Mouse (Mus musculus) liver (tissue): ENCODE results near the gene Gjb6.
A peak's percentile ranks its signal among the peaks of the same experiment; 100 is the strongest.

Experiments used
- DNase-seq: peaks from one replicate; pipeline ENCODE4 v3.0.0-alpha.2; 2020; ENCODE audit warnings: mixed read lengths

The Gjb6 gene

GRCm38 (mm10) chr14:57133161-57133661, at the start of gene Gjb6:
Gene Gjb6, minus strand, starts transcription at chr14:57133611.
- no peak for DNase-seq

GRCm38 (mm10) chr14:57165493-57165892, 32.1 kb upstream of the Gjb6 start:
- DNase-seq, result no peak

GRCm38 (mm10) chr14:57161833-57162232, 28.4 kb upstream of the Gjb6 start:
- DNase-seq, result no peak

GRCm38 (mm10) chr14:57161201-57161600, 27.8 kb upstream of the Gjb6 start:
- DNase-seq, result no peak

DNA sequence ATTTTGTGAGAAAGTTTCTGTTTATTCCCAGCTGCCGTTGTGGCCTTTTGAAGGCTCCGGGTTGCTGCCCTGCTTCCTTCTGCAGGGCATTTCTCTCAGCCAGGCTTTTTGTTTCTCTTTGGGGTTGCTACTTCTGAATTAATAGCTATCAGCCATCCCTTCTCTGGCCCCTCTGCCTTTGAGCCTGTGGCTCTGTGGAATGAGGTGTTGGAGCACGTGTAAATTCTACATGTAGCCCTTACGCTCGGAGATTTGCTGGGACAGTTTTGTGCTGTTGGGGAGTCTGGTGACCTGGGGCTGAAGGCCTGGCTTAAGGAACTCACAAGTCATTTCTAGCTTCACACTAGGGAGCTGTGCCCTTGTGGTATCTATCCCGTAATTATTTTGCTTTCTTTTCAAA, 21.5 kb upstream of the Gjb6 start:
- no peak for DNase-seq

- DNase-seq, result no peak
Observed at GRCm38 (mm10) chr14:57145741-57146140, 12.3 kb upstream of the Gjb6 start.

GRCm38 (mm10) chr14:57135265-57135664, 1.9 kb upstream of the Gjb6 start:
- DNase-seq, result no peak

DNA sequence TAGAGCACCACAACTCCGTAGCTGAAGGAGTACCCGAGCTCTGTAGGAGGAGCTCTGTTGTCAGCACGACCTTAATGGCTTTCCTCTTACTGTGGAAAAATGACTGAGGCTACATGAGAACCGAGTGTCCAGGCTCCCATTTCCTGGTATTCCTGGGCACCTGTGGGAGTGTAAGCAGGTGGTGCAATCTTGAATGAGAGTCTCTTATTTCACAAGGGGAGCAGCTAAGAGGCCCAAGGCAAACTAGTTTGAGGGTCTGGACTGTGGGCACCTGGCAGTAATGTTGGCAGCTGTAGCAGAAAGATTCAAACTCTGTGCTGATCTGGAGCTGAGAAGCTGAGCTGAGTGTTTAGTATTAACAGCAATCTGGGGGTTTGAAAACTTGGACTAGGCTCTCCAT, 6.0 kb downstream of the Gjb6 start:
- no peak for DNase-seq

DNA sequence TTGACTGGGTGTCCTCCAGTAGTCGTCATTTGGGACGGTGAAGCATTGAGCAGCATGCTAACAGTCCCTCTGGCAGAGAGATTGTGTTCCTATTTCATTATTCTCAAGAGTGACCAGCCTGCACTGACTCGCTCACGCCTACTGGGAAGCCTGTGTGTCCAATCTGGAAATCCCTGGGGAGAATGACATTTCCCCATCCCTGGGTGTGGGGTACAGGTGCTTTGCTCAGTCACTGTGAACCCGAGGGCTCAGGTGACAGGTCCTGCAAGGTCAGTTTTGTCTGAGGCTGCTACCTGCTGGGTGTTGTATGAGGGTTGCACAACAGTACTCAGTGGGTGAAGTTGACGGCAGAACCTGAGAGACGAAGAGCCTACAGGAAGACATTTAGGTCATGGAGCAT, 11.1 kb downstream of the Gjb6 start:
- DNase-seq, result no peak

DNA sequence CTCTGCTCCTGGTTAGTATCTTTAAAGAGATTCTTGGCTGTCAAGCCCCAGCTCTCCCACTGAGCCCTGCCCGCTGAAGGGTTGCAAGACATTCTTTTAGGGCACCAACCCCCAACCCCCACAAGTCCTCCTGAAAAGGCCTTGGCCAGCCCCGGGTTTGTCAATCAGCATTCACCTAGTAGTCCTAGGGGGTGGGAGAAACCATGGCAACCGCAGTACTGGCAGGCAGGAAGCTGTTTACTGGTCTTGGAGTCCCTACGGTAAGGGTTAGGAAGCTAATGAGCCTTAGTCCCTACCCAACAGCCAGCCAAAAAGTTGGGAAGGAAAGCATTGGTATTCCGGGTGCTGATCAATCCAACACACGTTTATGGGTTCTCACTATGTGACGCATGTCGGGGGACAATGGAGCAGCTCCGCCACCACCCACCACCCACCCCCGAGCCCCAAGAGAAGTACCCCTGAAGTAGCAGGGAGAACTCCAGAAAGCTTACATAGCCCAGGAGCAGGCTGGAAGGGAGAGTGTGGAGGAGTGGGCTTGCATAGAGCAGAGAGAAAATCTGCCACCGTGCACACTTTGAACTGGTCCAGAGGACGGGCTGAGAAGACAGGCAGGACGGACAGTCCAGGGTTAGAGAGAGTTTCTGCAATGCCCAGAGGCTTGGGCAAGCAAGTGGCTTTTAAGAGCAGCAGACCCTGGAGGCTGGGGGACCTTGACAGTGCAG, 17.4 kb downstream of the Gjb6 start, which contains the start of gene Gm4491:
Gene Gm4491 (minus strand): TSS at position 61 of the 722 bp plus-strand sequence.
- DNase-seq, result no peak

GRCm38 (mm10) chr14:57109194-57109593, 24.2 kb downstream of the Gjb6 start:
- DNase-seq, result peak; percentile 17

DNA sequence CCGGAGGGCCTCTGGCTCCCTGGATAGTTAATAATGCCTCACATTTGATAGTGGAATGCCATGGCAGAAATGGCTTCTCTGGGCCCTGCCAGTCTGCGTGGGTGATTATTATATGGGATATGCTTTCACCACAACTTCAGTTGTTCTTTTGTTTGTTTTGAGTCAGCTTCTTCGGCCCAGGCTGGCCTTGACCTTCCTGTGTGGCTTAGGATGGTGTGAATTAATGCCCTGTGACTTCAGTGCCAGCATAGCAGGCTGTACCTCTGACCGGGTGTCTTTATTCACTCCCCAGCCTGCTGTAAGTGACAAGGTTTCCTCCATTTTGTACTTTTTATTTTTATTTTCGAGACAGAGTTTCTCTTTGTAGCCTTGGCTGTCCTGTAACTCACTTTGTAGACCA, 25.5 kb downstream of the Gjb6 start:
- DNase-seq, result no peak

DNA sequence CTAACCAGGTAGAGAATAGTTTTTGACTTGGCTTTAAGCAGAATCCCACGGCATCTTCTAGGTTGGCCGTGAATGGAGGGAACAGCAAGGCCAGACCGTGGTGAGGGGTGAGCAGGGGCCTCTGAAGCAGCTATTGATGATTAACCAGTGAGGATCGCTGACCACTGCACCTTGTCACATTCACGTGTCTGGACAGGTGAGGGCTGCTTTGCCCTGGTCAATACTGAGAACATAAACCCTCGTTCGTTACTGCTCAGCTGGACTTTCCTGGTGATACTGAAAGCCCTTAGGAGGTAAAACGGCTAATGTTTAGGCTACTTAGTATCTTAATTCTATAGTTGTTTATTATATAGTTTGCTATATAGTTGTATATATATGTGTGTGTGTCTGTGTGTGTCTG, 26.3 kb downstream of the Gjb6 start:
- DNase-seq, result no peak

- no peak for DNase-seq
Observed at GRCm38 (mm10) chr14:57105721-57106120, 27.7 kb downstream of the Gjb6 start.

DNA sequence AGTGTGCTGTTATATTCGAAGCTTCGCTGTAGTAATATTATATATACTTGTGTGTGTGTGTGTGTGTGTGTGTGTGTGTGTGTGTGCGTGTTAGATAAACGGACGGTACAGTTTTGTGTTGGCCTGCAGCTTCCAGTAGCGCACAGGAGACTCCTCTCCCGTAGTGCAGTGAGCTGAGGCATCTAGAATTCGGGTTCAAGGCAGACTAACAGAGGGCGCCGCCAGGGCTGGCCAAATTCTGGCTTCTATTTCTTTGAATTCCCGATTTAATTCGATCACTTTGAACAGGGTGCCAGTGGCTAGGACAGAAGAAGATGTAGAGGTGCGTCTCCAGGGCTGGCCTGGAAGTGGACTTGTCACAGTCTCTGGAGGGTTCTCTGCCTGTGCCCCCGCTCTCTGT, 28.3 kb downstream of the Gjb6 start:
- no peak for DNase-seq

DNA sequence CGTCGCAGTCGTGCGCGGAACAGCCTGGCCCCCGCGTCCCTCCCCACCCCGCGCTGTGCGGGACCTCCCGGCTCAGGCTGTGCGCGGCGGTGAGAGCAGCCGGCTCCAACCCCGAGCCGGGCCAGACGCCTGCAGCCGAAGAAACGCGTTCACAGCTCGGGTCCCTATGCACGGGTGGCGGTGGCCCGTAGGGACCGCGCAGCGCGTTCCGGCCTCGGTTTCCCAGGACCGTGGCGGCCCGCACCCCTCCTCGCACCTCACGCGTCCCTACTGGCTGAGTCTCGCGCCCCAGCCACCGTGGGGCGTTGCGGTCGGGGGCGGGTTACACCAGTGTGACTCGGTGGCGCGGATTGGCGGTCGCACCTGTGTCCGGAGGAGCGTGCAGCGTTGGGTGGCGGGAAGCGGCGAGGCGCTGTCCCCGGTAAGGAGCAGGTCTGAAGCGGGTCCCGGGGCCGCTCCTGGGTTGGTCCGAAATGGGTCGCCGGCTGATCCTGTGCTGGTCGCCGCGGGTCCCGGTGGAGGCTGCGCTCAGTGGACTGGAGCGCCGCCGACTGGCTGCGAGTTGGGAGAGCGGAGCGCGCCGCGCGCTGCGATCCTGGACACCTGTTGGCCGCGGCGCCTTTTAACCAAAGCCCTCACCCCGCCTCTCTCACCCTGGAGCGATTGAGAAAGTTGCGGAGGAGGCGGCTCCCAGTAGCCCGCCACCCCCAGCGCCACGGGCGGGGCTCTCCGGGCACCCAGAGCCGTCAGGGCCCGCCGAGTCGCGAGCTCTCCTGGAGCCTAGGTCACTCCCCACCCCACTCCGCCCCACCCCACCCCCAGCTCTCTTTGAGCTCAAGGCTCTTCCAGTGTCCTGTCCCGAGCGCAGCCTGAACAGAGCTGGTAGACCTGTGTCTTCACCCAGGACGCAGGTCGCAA, 29.0 kb downstream of the Gjb6 start, which contains the start of gene Gjb2:
Gene Gjb2 (minus strand): TSS at position 597 of the 918 bp plus-strand sequence.
- peak; percentile 53 for DNase-seq

DNA sequence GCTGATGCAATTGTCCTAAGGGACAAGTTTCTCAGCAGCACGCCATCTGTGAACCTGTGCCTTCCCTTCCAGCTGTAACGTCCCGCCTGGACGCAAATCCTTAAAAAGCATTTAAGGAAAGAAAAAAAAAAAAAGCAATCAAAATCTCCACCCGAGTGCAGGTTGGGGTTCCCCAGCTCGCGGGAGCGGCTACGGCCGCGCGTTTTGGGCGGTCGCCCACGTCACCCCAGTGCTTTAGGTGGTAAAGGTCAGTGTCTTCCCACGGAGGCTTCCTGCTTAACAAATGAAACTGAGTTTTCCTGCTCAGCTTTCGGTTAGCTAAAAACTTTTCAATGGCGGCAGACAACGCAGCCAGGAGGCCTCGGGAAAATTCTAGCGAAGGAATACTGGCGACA, 29.7 kb downstream of the Gjb6 start:
- no peak for DNase-seq

DNA sequence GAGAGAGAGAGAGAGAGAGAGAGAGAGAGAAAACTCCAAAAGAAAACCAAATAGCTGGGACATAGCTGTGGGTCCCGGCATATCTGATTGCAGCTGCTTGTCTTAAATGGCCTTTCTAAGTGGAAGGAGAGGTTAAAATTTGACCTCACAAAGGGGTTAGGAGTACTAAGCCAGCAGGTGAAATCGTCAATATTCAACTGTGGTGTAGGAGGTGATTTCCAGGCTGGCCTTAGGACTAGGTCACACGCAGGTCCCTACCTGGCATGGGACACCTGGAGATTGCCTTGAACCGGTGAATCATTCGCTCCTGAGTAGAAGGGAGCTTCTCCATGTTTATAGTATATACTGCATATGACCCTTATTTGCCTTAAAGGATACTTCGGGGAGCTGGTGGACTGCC, 30.3 kb downstream of the Gjb6 start:
- no peak for DNase-seq

- DNase-seq, result no peak
Observed at GRCm38 (mm10) chr14:57101623-57102022, 31.8 kb downstream of the Gjb6 start.

GRCm38 (mm10) chr14:57095855-57096254, 37.6 kb downstream of the Gjb6 start:
- peak; percentile 18 for DNase-seq

- DNase-seq, result peak; percentile 47
Observed at GRCm38 (mm10) chr14:57093029-57093428, 40.4 kb downstream of the Gjb6 start.

- no peak for DNase-seq
Observed at GRCm38 (mm10) chr14:57090001-57090400, 43.4 kb downstream of the Gjb6 start.

- DNase-seq, result peak; percentile 46
Observed at GRCm38 (mm10) chr14:57089107-57089506, 44.3 kb downstream of the Gjb6 start.
